Mouse (Mus musculus): ENCODE measurements around the gene Chst15. TPM values are rescaled to one million over a fixed set of nuclear protein-coding genes. Genes with fewer than 3 reads are reported as not detected.

Chst15 gene
- polyA plus RNA-seq, 1 experiment from 2014 or later, result 27.0 TPM

DNA sequence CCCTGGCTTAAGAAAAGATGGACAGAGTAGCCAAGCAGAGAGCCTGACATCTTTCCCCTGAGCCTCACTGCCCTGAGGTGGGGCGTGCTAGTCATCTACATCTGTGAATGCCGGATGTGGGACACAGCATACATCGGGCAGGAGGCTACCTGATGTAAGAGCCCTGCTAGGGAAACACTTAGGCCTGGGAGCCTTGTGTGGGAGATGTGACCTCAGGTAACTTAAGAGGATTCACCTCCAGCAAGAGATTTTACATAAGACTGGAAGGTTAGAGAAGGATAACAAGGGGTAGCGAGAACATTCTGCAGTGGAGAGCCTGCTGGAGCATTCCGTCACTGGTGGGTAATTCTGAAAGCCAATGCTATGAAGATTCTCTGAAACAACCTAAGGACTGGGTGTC lies 69.9 kb downstream of the Chst15 start:
- H3K4me3 ChIP-seq, result no peak overlapping the region
- H3K36me3 ChIP-seq, result no peaks in the 10 kb centered on the region
- 0 out of 2 replicates have a peak overlapping the region, but pooled peaks have one; percentile 0 for H3K9ac ChIP-seq
- H3K4me2 ChIP-seq, result no peak overlapping the region
- H3K27me3 ChIP-seq, result no peaks in the 10 kb centered on the region
- H3K4me1 ChIP-seq (replicated peaks), result peaks cover 30% of the 10 kb centered on the region
- ATAC-seq (ENCODE audit: low FRiP score, low read depth), result no peak
- 33% methylated on average over 5 of the region's 5 CpGs for WGBS
- peak overlapping the region; percentile 79 for H3K27ac ChIP-seq (replicated peaks)
- H3K9me3 ChIP-seq, result no peaks in the 10 kb centered on the region

GRCm38 (mm10) chr7:132245730-132246129 lies 71.3 kb downstream of the Chst15 start:
- WGBS, result 86% methylated on average over 6 of the region's 6 CpGs
- Histone ChIP-seq H3K9me3 (no peaks in the 10 kb centered on the region), H3K27me3 (no peaks in the 10 kb centered on the region), H3K4me2 (no peak overlapping the region), H3K9ac (no peak overlapping the region), H3K27ac (replicated peaks) (no peak overlapping the region), H3K4me3 (no peak overlapping the region), H3K36me3 (no peaks in the 10 kb centered on the region; the same call in 1 of the 2 replicates), H3K4me1 (replicated peaks) (peaks cover 30% of the 10 kb centered on the region)
- ATAC-seq (ENCODE audit: low FRiP score, low read depth), result no peak

GRCm38 (mm10) chr7:132244637-132245036 lies 72.4 kb downstream of the Chst15 start:
- Histone ChIP-seq H3K27me3 (no peaks in the 10 kb centered on the region), H3K27ac (replicated peaks) (no peak overlapping the region), H3K4me1 (replicated peaks) (peaks cover 30% of the 10 kb centered on the region), H3K9me3 (no peaks in the 10 kb centered on the region), H3K4me3 (no peak overlapping the region), H3K4me2 (no peak overlapping the region), H3K36me3 (no peaks in the 10 kb centered on the region; the same call in 1 of the 2 replicates), H3K9ac (no peak overlapping the region)
- ATAC-seq (ENCODE audit: low FRiP score, low read depth), result no peak
- WGBS, result 92% methylated on average over 14 of the region's 14 CpGs

- 85% methylated on average over 5 of the region's 5 CpGs for WGBS
These were observed 73.8 kb downstream of the Chst15 start for GRCm38 (mm10) chr7:132243225-132243624.

GRCm38 (mm10) chr7:132242617-132243141 lies 74.3 kb downstream of the Chst15 start:
- H3K4me2 ChIP-seq, result no peak overlapping the region
- no peak overlapping the region for H3K4me3 ChIP-seq
- peak; percentile 35; the same call in 1 of the 2 replicates for ATAC-seq (ENCODE audit: low FRiP score, low read depth)
- peaks cover 19% of the 10 kb centered on the region for H3K4me1 ChIP-seq (replicated peaks)
- no peak overlapping the region for H3K27ac ChIP-seq (replicated peaks)
- no peaks in the 10 kb centered on the region for H3K9me3 ChIP-seq
- no peak overlapping the region for H3K9ac ChIP-seq
- 53% methylated on average over 4 of the region's 4 CpGs for WGBS
- H3K27me3 ChIP-seq, result no peaks in the 10 kb centered on the region
- no peaks in the 10 kb centered on the region; the same call in 1 of the 2 replicates for H3K36me3 ChIP-seq

More at GRCm38 (mm10) chr7:132243225-132243624, 73.8 kb downstream of the Chst15 start:
- Histone ChIP-seq H3K36me3 (no peaks in the 10 kb centered on the region; the same call in 1 of the 2 replicates), H3K9ac (no peak overlapping the region), H3K4me3 (no peak overlapping the region), H3K4me1 (replicated peaks) (peaks cover 24% of the 10 kb centered on the region), H3K9me3 (no peaks in the 10 kb centered on the region), H3K27ac (replicated peaks) (no peak overlapping the region), H3K27me3 (no peaks in the 10 kb centered on the region), H3K4me2 (no peak overlapping the region)
- no peak for ATAC-seq (ENCODE audit: low FRiP score, low read depth)

DNA sequence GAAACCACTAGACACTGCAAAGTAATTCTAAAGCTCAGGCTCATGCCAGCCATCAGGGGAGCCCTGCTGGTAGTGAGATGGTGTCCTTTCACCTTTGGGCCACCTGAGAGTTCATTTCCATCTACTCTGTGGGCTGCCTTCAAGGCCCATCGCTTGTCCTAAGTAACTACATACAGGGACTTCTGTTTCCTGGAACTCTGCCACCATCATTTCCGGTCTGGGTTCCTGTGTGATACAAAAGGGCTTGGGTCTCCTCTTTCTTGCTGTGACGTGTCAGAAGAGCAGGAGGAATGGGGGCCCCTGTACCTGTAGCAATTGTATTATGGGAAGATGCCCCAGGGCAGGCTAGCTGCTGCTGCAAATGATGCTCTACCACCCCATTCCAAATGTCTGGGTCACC lies 78.1 kb downstream of the Chst15 start:
- H3K4me1 ChIP-seq (replicated peaks), result no peaks in the 10 kb centered on the region
- no peaks in the 10 kb centered on the region; the same call in 1 of the 2 replicates for H3K36me3 ChIP-seq
- no peak overlapping the region for H3K9ac ChIP-seq
- H3K4me3 ChIP-seq, result no peak overlapping the region
- no peaks in the 10 kb centered on the region for H3K9me3 ChIP-seq
- WGBS, result 82% methylated on average over 3 of the region's 3 CpGs
- no peaks in the 10 kb centered on the region for H3K27me3 ChIP-seq
- no peak overlapping the region for H3K4me2 ChIP-seq
- ATAC-seq (ENCODE audit: low FRiP score, low read depth), result no peak
- H3K27ac ChIP-seq (replicated peaks), result no peak overlapping the region

GRCm38 (mm10) chr7:132237191-132237590 lies 79.8 kb downstream of the Chst15 start:
- Histone ChIP-seq H3K9ac (no peak overlapping the region), H3K4me1 (replicated peaks) (no peaks in the 10 kb centered on the region), H3K36me3 (no peaks in the 10 kb centered on the region; the same call in 1 of the 2 replicates), H3K4me2 (no peak overlapping the region), H3K9me3 (no peaks in the 10 kb centered on the region), H3K27ac (replicated peaks) (no peak overlapping the region), H3K4me3 (no peak overlapping the region), H3K27me3 (no peaks in the 10 kb centered on the region)
- no peak for ATAC-seq (ENCODE audit: low FRiP score, low read depth)
- 81% methylated on average over 4 of the region's 4 CpGs for WGBS

DNA sequence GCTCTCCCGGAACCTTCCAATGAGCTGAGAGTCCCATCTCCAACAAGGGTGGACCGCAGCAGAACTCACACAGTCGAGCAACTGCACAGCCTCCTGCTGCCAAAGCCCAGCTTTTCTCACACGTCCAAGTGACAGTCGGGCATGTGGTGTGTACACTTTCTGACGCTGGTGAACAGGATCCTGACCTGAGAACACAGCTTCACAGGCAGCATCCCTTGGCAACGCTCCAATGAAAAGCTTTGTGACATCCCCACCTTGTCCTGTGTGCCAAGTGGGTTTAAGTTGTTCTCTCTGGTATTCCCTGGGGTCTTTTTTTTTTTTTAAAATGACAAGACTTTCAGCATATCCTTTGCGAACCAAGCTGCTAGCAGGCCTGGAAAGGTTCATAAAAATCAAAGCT lies 80.2 kb downstream of the Chst15 start:
- Histone ChIP-seq H3K4me1 (replicated peaks) (no peaks in the 10 kb centered on the region), H3K4me2 (no peak overlapping the region), H3K4me3 (no peak overlapping the region), H3K27me3 (no peaks in the 10 kb centered on the region), H3K9ac (no peak overlapping the region), H3K36me3 (no peaks in the 10 kb centered on the region; the same call in 1 of the 2 replicates), H3K27ac (replicated peaks) (no peak overlapping the region), H3K9me3 (no peaks in the 10 kb centered on the region)
- 60% methylated on average over 8 of the region's 8 CpGs for WGBS
- ATAC-seq (ENCODE audit: low FRiP score, low read depth), result no peak

DNA sequence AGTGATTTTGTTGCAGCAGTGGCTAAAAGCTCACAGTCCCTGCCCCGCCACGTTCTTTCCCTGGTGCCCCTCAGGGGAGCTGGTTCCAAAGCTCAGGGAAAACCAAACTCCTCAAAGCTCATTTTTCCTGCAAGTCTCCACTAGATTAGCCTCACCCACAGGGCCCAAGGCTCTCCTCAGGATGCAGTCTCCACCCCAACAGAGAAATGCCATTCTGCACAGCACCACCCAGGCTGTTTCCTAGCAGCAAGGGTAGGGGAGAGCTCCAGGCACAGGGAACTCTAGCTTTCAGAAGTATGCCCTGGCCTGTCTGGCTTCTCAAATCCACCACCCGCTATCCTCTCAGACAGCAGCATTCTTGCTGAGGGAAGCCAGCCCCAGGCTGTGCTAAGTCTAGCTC lies 82.8 kb downstream of the Chst15 start:
- 55% methylated on average over 3 of the region's 3 CpGs for WGBS
- H3K27ac ChIP-seq (replicated peaks), result no peak overlapping the region
- no peaks in the 10 kb centered on the region for H3K27me3 ChIP-seq
- no peaks in the 10 kb centered on the region for H3K4me1 ChIP-seq (replicated peaks)
- no peak overlapping the region for H3K4me3 ChIP-seq
- H3K36me3 ChIP-seq, result no peaks in the 10 kb centered on the region
- H3K9ac ChIP-seq, result no peak overlapping the region
- no peak for ATAC-seq (ENCODE audit: low FRiP score, low read depth)
- H3K4me2 ChIP-seq, result no peak overlapping the region
- H3K9me3 ChIP-seq, result no peaks in the 10 kb centered on the region

GRCm38 (mm10) chr7:132233732-132234131 lies 83.3 kb downstream of the Chst15 start:
- 84% methylated on average over 4 of the region's 4 CpGs for WGBS
- Histone ChIP-seq H3K9ac (no peak overlapping the region), H3K4me2 (no peak overlapping the region), H3K4me1 (replicated peaks) (no peaks in the 10 kb centered on the region), H3K4me3 (no peak overlapping the region), H3K9me3 (no peaks in the 10 kb centered on the region), H3K36me3 (no peaks in the 10 kb centered on the region), H3K27ac (replicated peaks) (no peak overlapping the region), H3K27me3 (no peaks in the 10 kb centered on the region)
- no peak for ATAC-seq (ENCODE audit: low FRiP score, low read depth)

DNA sequence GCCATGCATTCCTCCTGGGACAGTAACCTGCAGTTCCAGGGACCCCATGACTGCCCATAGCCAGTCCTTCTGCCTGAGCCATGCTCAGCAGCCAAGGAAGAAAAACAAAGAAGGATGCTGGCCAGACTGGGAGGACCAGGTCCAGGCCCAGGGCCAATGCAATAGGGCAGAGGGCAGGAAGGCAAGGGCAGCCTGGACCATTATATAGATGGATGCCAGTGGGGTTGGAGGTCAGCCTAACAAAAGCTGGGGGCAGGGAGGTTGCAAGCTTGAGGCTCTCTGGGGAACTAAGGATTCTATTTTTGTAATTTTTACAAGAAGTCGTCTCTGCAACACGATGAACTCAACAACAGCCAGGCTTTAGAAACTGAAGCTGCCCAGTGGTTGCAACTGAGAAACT lies 84.1 kb downstream of the Chst15 start:
- 17% methylated on average over 2 of the region's 2 CpGs for WGBS
- ATAC-seq (ENCODE audit: low FRiP score, low read depth), result no peak
- Histone ChIP-seq H3K4me2 (no peak overlapping the region), H3K4me3 (no peak overlapping the region), H3K9me3 (no peaks in the 10 kb centered on the region), H3K36me3 (no peaks in the 10 kb centered on the region), H3K9ac (no peak overlapping the region), H3K27me3 (no peaks in the 10 kb centered on the region), H3K27ac (replicated peaks) (no peak overlapping the region), H3K4me1 (replicated peaks) (no peaks in the 10 kb centered on the region)

DNA sequence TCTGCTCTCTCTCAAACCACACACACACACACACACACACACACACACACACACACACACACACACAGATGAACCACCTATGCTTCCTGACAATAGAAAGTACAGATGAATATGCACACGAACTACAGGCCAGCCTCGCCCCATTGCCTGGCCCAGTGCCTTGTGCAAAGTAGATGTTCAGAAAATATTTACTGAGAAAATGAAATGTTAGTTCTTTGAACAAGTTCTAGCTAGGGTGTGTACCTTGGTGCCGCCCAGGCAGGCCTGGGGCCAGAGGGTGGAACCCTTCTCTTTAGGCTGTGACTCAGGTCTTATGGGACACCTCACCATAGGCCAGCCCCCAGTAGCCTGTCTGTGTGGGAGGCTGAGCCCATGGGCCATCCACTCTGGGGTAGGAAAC lies 85.6 kb downstream of the Chst15 start:
- WGBS, result 88% methylated on average over 3 of the region's 3 CpGs
- Histone ChIP-seq H3K9ac (no peak overlapping the region), H3K4me2 (no peak overlapping the region), H3K36me3 (no peaks in the 10 kb centered on the region), H3K4me3 (no peak overlapping the region), H3K27me3 (no peaks in the 10 kb centered on the region), H3K4me1 (replicated peaks) (0 out of 2 replicates have a peak, but pooled peaks cover 4% of the 10 kb centered on the region), H3K9me3 (no peaks in the 10 kb centered on the region), H3K27ac (replicated peaks) (no peak overlapping the region)
- no peak for ATAC-seq (ENCODE audit: low FRiP score, low read depth)

- no peak for ATAC-seq (ENCODE audit: low FRiP score, low read depth)
- Histone ChIP-seq H3K27ac (replicated peaks) (no peak overlapping the region), H3K36me3 (no peaks in the 10 kb centered on the region), H3K9ac (no peak overlapping the region), H3K27me3 (no peaks in the 10 kb centered on the region), H3K4me2 (no peak overlapping the region), H3K9me3 (no peaks in the 10 kb centered on the region), H3K4me1 (replicated peaks) (0 out of 2 replicates have a peak, but pooled peaks cover 4% of the 10 kb centered on the region), H3K4me3 (no peak overlapping the region)
- 69% methylated on average over 3 of the region's 3 CpGs for WGBS
These were observed 86.1 kb downstream of the Chst15 start for GRCm38 (mm10) chr7:132230961-132231360.
